Mouse (Mus musculus) C2C12 (cell line): ENCODE measurements around the gene Gsdme.

ENCODE experiments used
- CEBPB ChIP-seq: IDR thresholded peaks from one replicate; pipeline ENCODE4 v1.6.1; 2011; ENCODE audit warnings: low read depth, mild to moderate bottlenecking, control low read depth, moderate library complexity
- CTCF ChIP-seq: IDR thresholded peaks from one replicate; pipeline ENCODE4 v1.5.1; 2011; ENCODE audit not compliant: control insufficient read depth, insufficient read depth, insufficient read length
- FOSL1 ChIP-seq: IDR thresholded peaks from one replicate; pipeline ENCODE4 v1.8.0; 2011; ENCODE audit warnings: mild to moderate bottlenecking, low read length; ENCODE audit not compliant: poor library complexity, insufficient read depth, severe bottlenecking
- MAX ChIP-seq: IDR thresholded peaks from one replicate; pipeline ENCODE4 v1.6.1; 2011; ENCODE audit warnings: mild to moderate bottlenecking, control low read depth
- USF1 ChIP-seq: IDR thresholded peaks from one replicate; pipeline ENCODE4 v1.6.1; 2011; ENCODE audit warnings: low read depth, mild to moderate bottlenecking, control low read depth, moderate library complexity

- TF ChIP-seq FOSL1 (no peak), CTCF (no peak), MAX (no peak), USF1 (no peak), CEBPB (no peak)
Observed at GRCm38 (mm10) chr6:50222986-50223385, 40.7 kb downstream of the Gsdme start.
